Mouse (Mus musculus) T-helper 2 cell (primary cell): ENCODE results near the gene Tubb2a.

Source experiments
- in situ Hi-C: fragments of 300-600 bp; cut with MboI, MseI; formaldehyde crosslinking; loops from one replicate; pipeline ENCODE4 v1.15.1; 2025; ENCODE audit warnings: high pct_unique_total_duplicates

The Tubb2a gene

DNA sequence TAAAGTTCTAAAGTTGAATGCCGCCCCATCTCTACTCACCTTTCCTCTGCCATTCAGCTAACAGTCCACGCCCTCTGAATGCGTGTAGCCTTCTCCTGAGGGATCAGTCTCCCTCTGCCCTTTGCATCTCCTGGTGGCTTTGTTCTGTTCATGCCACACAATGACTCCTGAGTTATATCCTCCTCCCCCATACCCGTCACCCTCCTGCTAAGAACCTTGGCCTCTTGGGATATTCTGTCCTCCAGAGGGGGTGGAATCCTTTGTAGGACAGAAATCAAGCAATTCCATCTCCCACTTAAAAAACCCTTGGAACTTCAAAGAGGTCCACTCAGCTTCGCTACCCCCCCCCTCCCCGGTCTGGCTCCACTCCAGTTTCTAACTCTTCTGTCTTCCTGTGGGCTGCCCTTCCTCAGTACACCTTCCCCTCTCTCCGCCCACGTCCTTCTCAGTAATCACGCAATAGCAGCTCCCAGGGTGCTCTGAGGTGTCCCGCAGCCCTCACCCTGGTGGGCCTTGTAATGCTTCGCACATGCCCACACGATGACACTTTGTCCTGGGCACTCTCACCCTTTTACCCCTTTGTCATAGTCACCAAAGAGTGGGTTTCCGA, 24.0 kb downstream of the Tubb2a start:
- in situ Hi-C loops = loop anchor here (25.0 kb wide), 1 partner anchor 809 kb away; no protein-coding TSS in a partner anchor

DNA sequence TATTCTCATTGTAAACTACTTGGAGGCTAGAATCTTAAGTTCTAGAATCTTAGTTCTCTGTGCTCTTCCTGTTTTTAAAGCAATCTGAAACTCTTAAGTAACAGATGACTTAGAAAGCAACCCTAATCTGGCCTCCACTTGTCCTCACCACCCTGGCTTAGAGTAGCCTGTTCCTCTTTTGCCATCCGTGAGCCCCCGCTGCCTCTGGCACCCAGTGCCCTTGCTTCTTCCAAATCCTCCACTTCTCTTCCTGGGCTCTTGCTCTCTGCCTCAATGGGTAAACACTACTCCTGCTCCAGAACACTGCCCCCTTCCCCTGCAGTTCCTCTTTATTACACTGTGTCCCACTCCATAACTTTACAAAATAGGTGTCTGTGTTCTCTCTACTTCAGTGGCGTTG, 26.1 kb downstream of the Tubb2a start:
- in situ Hi-C loops = loop anchor here (25.0 kb wide), 1 partner anchor 811 kb away; no protein-coding TSS in a partner anchor

DNA sequence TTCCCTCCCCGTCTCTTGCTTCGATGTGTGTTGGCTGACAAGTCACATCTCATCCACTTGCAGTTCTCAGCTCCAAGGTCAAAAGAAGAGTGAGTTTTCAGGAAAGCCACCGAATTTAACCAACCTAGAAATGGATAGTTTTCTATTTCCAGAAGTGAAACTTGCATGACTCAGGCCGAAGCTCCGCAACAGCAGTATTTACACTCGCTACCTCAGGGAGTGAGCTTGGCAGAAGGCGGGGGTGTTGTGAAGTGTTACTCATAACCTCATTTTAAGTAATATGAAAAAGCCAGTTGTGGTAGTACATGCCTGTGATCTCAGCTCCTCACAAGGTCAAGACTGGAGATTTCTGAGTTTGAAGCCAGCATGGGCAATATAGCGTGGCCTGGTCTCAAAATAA, 27.3 kb downstream of the Tubb2a start:
- in situ Hi-C loops = loop anchor here (25.0 kb wide), 1 partner anchor 812 kb away; no protein-coding TSS in a partner anchor

DNA sequence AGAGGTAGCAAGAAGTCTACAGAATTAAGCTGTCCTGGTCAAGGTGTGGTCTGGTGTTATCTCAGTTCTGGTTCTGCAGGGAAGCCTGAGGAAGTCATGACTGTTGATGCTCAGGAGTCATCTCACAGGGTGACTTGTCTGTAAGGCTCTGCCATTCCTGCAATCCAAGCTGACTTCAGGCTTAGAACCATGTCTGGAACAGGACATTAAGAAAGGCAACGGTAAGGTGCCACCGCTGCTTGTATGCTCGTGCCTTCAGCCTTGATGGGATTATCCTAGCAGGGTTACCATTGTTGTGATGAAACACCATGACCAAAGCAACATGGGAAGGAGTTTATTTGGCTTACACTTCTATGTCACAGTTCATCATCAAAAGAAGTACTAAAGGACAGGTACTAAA, 30.3 kb downstream of the Tubb2a start:
- in situ Hi-C loops = loop anchor here (10.0 kb wide), 1 partner anchor 107 kb away; no protein-coding TSS in a partner anchor

DNA sequence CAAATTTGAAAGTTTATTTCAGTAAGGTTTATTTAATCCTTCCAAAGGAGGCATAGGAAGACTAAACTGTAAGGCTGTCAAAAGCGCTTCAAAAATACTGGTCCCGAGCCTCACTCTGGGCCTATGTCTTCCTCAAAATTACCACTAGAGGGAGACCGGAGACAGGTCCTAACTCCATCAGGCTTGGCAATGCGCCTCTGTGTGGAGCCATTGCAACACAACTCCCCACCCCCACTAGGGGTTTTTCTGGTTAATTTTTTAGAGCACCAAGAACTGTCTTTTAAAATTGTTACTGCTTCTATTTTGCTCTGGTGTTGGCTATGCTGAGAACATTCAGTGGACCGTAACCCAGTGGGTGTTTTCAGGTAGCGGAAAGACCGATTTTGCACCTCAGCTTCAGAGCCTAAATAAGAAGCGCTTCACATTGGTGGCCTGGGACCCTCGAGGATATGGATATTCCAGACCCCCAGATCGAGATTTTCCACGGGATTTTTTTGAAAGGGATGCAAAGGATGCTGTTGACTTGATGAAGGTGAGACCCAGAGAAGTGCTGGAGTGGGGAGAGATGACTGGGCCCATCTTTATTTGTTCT, 31.3 kb downstream of the Tubb2a start:
- in situ Hi-C loops = loop anchor here (10.0 kb wide), 1 partner anchor 108 kb away; no protein-coding TSS in a partner anchor

DNA sequence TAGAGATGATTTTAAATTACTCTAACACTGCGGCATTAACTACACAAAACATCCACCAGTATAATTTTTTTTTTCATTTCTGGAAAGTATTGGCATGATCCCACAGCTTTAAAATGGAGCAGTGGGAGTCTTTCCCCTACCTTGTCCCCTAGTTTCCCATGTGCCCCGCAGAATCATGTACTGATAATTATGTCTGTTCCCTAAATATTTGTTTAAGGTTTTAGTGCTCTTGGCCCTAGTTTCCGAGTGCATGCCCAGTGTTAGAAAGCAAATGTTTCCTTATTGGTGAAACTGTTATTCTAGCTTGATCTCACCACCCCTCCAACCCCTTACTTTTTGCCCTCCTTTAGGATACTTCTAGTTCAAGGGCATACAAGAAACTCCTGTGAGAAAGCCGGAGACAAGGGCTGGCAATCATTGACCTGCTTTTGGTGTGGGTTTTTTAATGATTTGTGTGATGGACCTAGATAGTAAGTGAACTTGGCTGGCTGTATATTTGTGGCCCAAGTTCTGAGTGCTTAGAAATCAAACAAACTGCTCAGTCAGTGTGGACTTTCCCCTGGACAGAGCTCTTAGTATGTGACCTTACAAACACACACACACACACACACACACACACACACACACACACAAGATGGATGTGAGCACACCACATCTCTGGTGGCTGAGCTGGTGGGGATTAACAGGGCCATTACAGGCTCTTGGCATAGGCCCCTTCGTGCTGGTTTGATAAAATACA, 32.1 kb downstream of the Tubb2a start:
- in situ Hi-C loops = loop anchor here (10.0 kb wide), 1 partner anchor 109 kb away; no protein-coding TSS in a partner anchor

DNA sequence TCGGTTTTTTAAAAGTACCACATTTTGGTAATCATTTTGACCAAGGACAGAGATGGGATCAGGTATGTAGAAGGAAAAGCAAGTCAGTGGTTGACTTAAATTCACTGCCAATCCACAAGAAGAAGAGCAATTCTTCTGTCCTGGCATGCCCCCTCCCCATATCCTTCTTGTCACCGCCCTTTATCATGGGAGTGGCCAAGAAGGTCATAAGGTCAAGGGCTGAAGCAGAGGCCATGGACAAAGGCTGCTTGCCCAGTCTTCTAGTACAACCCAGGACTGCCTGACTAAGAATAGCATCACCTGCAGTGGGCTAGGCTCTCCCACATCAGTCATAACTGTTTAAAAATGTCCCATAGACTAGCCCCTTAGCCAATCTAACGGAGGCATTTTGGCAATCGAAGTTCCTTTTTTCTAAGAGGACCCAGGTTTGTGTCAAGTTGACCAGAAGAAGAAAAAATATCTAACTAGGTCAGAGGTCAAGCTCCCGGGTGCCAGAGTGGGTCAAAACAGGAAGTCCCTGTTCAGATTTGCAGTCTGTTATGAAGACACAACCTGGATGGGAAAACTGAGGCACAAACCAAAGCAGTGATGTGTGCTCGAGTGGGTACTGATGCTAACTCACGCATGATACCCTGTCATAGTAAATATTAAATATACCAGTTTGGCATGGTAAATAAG, 34.0 kb downstream of the Tubb2a start:
- in situ Hi-C loops = loop anchor here (10.0 kb wide), 1 partner anchor 111 kb away; no protein-coding TSS in a partner anchor

DNA sequence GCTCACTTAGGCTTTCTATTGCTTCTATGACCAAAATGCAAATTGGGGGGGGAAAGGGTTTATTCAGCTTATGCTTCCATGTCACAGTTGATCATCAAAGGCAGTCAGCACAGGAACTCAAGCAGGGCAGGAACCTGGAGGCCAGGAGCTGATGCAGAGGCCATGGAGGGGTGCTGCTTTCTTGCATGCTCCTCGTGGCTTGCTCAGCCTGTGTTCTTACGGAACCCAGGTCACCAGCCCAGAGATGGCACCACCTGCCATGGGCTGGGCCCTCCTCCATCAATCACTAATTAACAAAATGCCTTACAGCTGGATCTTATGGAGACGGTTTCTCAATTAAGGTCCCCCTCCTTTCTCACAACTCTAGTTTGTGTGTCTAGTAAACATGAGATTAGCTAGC, 37.7 kb downstream of the Tubb2a start:
- in situ Hi-C loops = loop anchor here (10.0 kb wide), 1 partner anchor 115 kb away; no protein-coding TSS in a partner anchor

DNA sequence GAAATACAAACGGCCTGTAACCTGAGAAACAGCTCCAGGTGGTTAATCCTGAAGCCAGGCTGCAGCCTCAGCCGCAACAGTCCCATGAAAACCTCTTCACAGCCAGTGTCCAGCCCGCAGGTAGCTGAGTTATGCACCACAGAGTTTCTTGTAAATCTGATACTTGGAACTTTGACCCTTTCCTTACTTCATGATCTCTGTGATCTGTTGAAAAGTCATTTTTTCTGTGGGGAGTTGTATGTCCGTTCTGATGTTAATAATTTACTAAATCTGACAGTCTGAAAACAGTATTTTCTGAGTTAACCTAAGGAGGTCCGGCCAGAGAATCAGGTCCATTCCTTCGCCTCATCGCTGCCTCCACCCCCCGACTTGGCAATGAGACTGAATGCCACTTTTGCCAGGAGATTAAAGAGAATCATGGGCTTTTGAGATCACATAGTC, 38.9 kb downstream of the Tubb2a start:
- in situ Hi-C loops = no loop called here

DNA sequence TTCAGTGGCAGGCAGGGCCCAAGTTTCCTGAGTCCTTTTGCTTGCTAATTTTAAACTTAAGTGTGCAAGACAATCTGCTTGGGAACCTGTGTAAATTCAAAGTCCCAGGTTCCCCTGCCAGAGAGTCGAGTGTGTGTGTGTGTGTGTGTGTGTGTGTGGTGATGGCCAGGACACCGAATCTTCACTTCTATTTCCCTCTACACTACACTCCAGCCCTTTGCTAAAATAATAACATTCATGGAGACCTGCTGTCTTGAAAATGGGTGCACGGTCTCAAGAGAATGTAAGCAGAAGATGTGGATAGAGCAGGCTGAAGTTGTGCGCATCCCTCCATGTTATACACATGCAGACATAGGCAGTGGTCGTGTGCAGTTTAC, 39.8 kb downstream of the Tubb2a start:
- in situ Hi-C loops = no loop called here

DNA sequence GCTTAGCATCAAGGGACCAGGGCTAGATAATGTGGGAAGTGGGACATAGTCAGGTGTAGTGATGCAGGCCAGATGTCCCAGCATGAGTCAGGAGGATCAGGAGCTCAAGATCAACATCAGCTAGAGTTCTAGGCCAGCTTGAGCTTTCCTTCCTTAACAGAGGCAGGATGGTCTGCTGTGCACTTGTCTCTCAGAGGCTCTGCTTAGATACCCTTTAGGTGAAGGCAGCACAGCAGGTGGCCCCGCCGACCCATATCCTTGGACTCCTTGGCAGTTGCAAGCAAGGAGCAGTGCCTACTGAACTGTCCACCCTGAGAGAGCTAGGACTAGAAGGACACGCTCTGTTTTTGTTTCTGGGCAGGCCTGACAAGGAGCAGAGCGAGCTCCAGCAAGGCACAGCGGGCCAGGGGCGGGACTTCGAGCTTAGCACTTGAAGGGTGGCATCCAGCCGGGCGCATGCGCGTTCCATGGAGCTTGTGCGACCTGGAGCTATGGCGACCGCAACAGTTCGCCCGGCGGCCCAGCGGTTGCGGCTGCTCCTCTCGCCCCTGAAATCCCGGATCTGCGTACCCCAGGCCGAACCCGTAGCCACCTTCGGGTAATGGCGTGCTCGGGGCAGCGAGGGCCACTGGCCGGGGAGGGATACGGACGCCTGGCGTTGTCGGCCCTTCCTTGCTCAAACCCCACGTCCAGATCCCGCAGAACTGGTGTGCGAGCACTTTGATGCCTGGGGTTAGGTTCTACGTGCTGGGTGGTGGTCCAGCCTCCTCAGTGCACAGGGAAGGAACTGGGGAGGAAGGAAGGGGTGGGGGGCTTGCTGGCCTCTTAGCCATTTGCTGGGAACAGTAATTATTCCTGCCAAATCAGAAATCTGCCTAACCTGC, 40.4 kb downstream of the Tubb2a start, which contains the start of gene Bphl:
Gene Bphl (plus strand): TSS at position 426 of the 884 bp plus-strand sequence.
- in situ Hi-C loops = no loop called here

DNA sequence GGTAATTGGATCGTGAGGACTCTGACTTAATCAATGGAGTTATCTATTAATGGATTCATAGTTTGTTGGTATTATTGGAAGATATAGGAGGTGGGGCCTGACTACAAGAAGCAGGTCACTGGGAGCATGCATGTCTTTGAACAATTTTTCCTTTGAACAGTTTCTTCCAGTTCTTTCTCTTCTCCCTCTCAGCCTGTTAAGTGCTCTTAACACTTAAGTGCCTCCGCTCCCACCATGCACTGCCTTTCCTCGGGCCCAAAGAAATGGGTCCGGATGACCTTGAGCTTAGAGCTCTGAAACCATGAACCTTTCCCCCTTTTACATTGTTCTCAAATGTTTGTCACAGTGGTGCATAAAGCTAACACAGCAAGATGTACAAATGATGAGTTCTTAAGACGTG, 41.1 kb downstream of the Tubb2a start:
- in situ Hi-C loops = no loop called here

DNA sequence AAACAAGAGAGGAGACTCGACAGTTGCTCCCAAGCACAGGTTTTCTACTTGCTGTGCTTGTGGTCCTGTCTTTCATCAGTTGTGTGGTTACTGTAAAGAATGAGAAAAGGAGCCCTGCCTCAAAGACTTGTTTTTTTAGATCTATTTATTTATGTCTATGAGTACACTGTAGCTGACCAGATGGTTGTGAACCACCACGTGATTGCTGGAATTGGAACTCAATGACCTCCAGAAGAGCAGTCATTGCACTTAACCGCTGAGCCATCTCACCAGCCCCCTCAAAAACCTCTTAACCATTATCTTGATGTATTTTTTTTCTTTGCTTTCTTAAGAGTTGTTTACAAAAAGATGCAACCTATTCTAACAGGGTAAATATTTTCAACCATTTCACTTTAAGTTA, 42.4 kb downstream of the Tubb2a start:
- in situ Hi-C loops = no loop called here

DNA sequence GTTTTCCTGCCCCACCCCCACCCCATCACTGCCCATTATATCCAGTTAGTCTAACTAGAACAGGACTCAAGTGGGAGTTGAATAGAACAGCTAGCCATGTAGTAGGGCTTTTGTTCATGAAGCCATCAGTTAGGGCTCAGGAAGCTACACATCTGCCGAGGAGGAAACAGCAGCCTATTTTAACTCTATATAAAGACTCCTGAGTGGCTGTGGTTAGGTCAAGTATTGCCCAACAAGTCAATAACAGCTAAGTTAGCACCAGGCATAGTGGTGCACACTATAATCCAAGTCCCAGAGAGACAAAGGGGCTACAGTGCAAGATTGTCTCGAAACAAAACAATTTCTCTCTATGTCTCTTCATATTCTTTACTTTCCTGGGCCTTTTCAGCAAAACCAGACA, 45.8 kb downstream of the Tubb2a start:
- in situ Hi-C loops = no loop called here
